Mouse (Mus musculus) liver, postnatal 0 days (tissue): ENCODE data around the gene Lrrc20.

Experiments
- CTCF ChIP-seq: sonication (generic); IDR thresholded peaks from 2 replicates; pipeline ENCODE4 v1.5.1; 2016; ENCODE audit warnings: antibody characterized with exemption, low read depth
- EP300 ChIP-seq: IDR thresholded peaks from 2 replicates; pipeline ENCODE4 v1.6.1; 2016; ENCODE audit warnings: antibody characterized with exemption, low read depth, mild to moderate bottlenecking

GRCm38 (mm10) chr10:61510809-61511208 lies 35.2 kb downstream of the Lrrc20 start:
- TF ChIP-seq EP300 (no peak), CTCF (no peak)
